Comparison of ENCODE assay signal across 30 mouse cellular contexts in the genomic region with DNA sequence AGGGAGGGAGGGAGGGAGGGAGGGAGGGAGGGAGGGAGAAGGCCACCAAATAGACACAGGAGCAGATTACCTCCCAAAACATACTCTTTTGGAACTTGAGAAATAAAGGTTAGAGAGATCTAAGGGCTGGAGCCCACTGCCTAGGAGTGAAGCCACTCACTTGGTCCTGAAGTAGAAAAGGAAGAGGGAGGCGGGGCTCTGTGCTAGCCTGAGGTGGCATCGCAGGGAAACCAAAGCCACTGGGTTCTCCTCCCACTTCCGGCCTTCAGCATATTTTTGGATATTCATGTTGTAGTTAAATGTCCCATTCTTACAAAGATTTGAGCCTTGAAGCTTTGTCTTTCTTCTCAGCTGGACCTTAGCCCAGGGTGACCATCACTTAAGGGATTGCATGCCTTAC.
"Had no signal": no experiment of that assay in that cellular context is flagged by ENCODE, and none has a peak within 500 bp of the region (broad histone marks: within the 10 kb centered on the region; RNA-seq: fewer than 3 reads in every experiment).

No protein-coding gene starts in this region.

- DNase-seq: heart, postnatal 10 days; heart, postnatal 14 days; heart, postnatal 36 days; heart, postnatal 4 days; kidney, adult 11 months; kidney, adult 18-20 months; kidney, adult 2 months; kidney, adult 8-10 months; kidney, adult 9 months; kidney, postnatal 10 days; kidney, postnatal 14 days; kidney, postnatal 4 days; layer of hippocampus, adult 9-11 months; layer of hippocampus, postnatal 36 days had no signal

- H3K27me3 ChIP-seq: heart, embryonic 12.5 days; heart, embryonic 13.5 days; heart, embryonic 15.5 days; hindbrain, embryonic 12.5 days; hindbrain, embryonic 13.5 days; hindbrain, embryonic 15.5 days; intestine, embryonic 15.5 days; kidney, embryonic 15.5 days had no signal

- H3K4me3 ChIP-seq: heart, embryonic 10.5 days; heart, embryonic 12.5 days; heart, embryonic 13.5 days; heart, embryonic 15.5 days; hindbrain, embryonic 10.5 days; hindbrain, embryonic 12.5 days; hindbrain, embryonic 13.5 days; hindbrain, embryonic 15.5 days; intestine, embryonic 15.5 days; kidney, embryonic 15.5 days; layer of hippocampus, adult 2 months had no signal

- ATAC-seq: hindbrain, embryonic 16.5 days; hindbrain, postnatal 0 days; inflammation-experienced regulatory T-cells, adult 6 months; intestine, embryonic 15.5 days; intestine, embryonic 16.5 days; intestine, postnatal 0 days had no signal

- H3K4me1 ChIP-seq: heart, embryonic 13.5 days; heart, embryonic 15.5 days; hindbrain, embryonic 13.5 days; hindbrain, embryonic 15.5 days; intestine, embryonic 15.5 days; kidney, embryonic 15.5 days had no signal

- H3K36me3 ChIP-seq: heart, embryonic 10.5 days; heart, embryonic 12.5 days; heart, embryonic 13.5 days; heart, embryonic 15.5 days; hindbrain, embryonic 10.5 days; hindbrain, embryonic 12.5 days; hindbrain, embryonic 13.5 days; hindbrain, embryonic 15.5 days; intestine, embryonic 15.5 days; kidney, embryonic 15.5 days had no signal

- H3K9me3 ChIP-seq: heart, embryonic 10.5 days; heart, embryonic 12.5 days; heart, embryonic 15.5 days; hindbrain, embryonic 10.5 days; hindbrain, embryonic 12.5 days; hindbrain, embryonic 13.5 days; hindbrain, embryonic 15.5 days; intestine, embryonic 15.5 days; kidney, embryonic 15.5 days had no signal
